Mouse (Mus musculus): ENCODE measurements around the gene C130026I21Rik.
"Not testable (repeated sequence)": the region's sequence is repeated elsewhere in the genome, so short reads cannot be mapped to it uniquely, and the experiment has no call there.

The C130026I21Rik gene

GRCm38 (mm10) chr1:85270466-85270865, at the start of gene C130026I21Rik:
Gene C130026I21Rik (minus strand): TSS chr1:85270566.
- DNase-seq: not testable (repeated sequence)

- DNase-seq: not testable (repeated sequence)
Measured at GRCm38 (mm10) chr1:85287063-85287462, 16.7 kb upstream of the C130026I21Rik start.

- DNase-seq: not testable (repeated sequence)
Measured at GRCm38 (mm10) chr1:85276421-85276820, 6.1 kb upstream of the C130026I21Rik start.

- DNase-seq: not testable (repeated sequence)
Measured at GRCm38 (mm10) chr1:85258634-85259033, 11.7 kb downstream of the C130026I21Rik start.

- DNase-seq: not testable (repeated sequence)
Measured at GRCm38 (mm10) chr1:85255217-85255616, 15.1 kb downstream of the C130026I21Rik start.

- not testable (repeated sequence) for DNase-seq
Measured at GRCm38 (mm10) chr1:85251211-85251610, 19.2 kb downstream of the C130026I21Rik start.

GRCm38 (mm10) chr1:85248985-85249384, 21.4 kb downstream of the C130026I21Rik start:
- DNase-seq: not testable (repeated sequence)

- not testable (repeated sequence) for DNase-seq
Measured at GRCm38 (mm10) chr1:85246776-85247460, 23.4 kb downstream of the C130026I21Rik start.

- DNase-seq: not testable (repeated sequence)
Measured at GRCm38 (mm10) chr1:85246266-85246665, 24.1 kb downstream of the C130026I21Rik start.

- not testable (repeated sequence) for DNase-seq
Measured at GRCm38 (mm10) chr1:85244941-85245340, 25.4 kb downstream of the C130026I21Rik start.

GRCm38 (mm10) chr1:85243023-85243422, 27.3 kb downstream of the C130026I21Rik start:
- not testable (repeated sequence) for DNase-seq

- not testable (repeated sequence) for DNase-seq
Measured at GRCm38 (mm10) chr1:85239018-85239775, 31.2 kb downstream of the C130026I21Rik start.

- DNase-seq: not testable (repeated sequence)
Measured at GRCm38 (mm10) chr1:85206531-85206930, 63.8 kb downstream of the C130026I21Rik start.

- DNase-seq: not testable (repeated sequence)
Measured at GRCm38 (mm10) chr1:85199523-85199922, 70.8 kb downstream of the C130026I21Rik start.

- not testable (repeated sequence) for DNase-seq
Measured at GRCm38 (mm10) chr1:85198647-85199350, 71.6 kb downstream of the C130026I21Rik start.

GRCm38 (mm10) chr1:85196732-85197131, 73.6 kb downstream of the C130026I21Rik start:
- not testable (repeated sequence) for DNase-seq

- not testable (repeated sequence) for DNase-seq
Measured at GRCm38 (mm10) chr1:85193761-85194160, 76.6 kb downstream of the C130026I21Rik start.

GRCm38 (mm10) chr1:85181981-85182380, 88.4 kb downstream of the C130026I21Rik start:
- not testable (repeated sequence) for DNase-seq

- DNase-seq: not testable (repeated sequence)
Measured at GRCm38 (mm10) chr1:85178971-85179370, 91.4 kb downstream of the C130026I21Rik start.

- DNase-seq: not testable (repeated sequence)
Measured at GRCm38 (mm10) chr1:85162841-85163240, 107.5 kb downstream of the C130026I21Rik start.

- DNase-seq: not testable (repeated sequence)
Measured at GRCm38 (mm10) chr1:85155151-85155550, 115.2 kb downstream of the C130026I21Rik start.

- DNase-seq: not testable (repeated sequence)
Measured at GRCm38 (mm10) chr1:85133671-85134070, 136.7 kb downstream of the C130026I21Rik start.

GRCm38 (mm10) chr1:85121841-85122240, 148.5 kb downstream of the C130026I21Rik start:
- not testable (repeated sequence) for DNase-seq

All from cerebellum, adult 11-12 months (tissue).